Mouse (Mus musculus): ENCODE measurements around the gene Mrps23.

- no peak for TF ChIP-seq CTCF (IDR thresholded peaks at IDR 0.05; ENCODE audit: low read depth)
- no peak for TF ChIP-seq EP300 (optimal IDR thresholded peaks at IDR 0.05)
Observed at GRCm38 (mm10) chr11:88214881-88215831, 11.0 kb downstream of the Mrps23 start.

Measured in stomach, postnatal 0 days (tissue).